Mouse (Mus musculus) testis, postnatal 10 days (tissue): ENCODE data around the gene Fmo2.

Source experiments
- DNase-seq: peaks from one replicate; pipeline ENCODE4 v3.0.0; 2021; ENCODE audit warnings: low spot score

Gene Fmo2

DNA sequence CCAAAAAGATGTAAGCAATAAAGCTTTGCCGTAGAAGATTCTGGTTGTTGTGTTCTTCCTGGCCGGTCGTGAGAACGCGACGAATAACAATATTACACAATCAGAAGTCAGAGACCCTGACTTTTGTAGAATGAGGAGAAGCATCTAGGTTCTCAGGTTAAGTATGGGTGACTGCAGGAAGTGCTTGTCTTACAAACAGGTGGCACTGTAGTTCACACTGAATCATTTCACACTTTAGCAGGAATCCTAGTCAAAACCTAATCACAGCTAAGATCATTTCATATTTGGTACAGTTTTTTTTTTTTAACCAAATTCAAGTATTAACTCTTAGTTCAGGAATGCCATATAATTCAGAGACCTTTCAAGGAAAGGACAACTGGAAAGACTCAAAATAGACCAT, 51.0 kb downstream of the Fmo2 start:
- no peak for DNase-seq

DNA sequence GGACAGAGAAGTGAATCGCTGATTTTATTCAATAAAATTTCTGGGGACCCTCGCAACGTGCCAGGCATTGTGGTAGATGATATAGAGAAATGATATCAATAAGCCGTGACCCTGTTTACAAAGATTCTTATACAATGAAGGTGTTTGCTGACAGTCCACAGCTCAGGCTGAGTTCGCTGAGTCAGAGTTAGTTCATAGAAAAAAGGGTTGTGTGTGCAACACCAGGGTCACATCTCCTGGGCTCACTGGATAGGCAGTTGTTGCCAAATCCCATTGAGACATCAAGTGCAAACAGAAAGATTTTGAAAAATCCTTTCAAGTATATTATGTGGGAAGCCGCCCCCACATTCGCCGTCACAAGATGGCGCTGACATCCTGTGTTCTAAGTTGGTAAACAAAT, 58.3 kb downstream of the Fmo2 start:
- no peak for DNase-seq

- no peak for DNase-seq
Observed at GRCm38 (mm10) chr1:162838976-162839375, 59.5 kb downstream of the Fmo2 start.

DNA sequence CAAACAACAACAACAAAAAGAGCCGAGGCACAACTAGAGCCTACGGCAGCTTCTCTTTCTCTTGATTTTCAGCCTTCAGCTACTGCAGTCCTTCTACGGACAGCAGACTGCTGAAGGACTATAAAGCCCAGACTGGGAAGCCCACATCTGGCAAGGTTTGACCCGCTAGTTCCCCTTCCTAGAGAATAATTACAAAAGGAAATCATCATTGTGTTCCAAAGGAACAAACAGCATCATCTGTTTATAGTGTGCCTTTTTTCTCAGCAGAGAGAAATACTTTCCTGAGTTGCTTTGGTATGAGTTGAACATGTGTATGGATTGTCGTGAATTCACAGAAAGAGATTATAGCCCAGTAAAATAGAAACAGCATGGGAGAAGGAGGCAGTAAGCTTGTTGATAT, 64.2 kb downstream of the Fmo2 start:
- DNase-seq = no peak

DNA sequence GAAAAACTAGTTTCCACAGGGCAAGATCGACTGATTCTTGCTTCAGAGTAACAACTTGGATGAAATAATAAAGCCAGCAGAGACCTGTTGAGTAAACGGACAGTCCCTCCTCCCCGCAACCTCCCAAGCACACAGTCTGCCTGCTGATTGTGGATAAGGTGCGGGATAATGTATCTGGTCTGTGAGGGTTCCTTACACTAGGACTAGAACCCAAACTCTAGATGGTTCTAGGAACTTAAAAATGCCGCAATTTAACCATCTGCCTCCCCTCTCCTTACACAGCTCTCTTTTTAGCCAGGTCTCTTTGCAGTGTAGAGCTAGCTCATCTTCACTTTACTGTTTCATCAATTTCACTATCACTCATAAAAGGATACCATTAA, 66.0 kb downstream of the Fmo2 start:
- DNase-seq = no peak

GRCm38 (mm10) chr1:162831838-162832573, 66.5 kb downstream of the Fmo2 start:
- DNase-seq = no peak
